Mouse (Mus musculus) ES-Bruce4 (cell line): Measurements from ENCODE around the gene Foxp1. TPM values are rescaled to one million over a fixed set of nuclear protein-coding genes. Genes with fewer than 3 reads are reported as not detected.

ENCODE experiments used
- H3K27ac ChIP-seq: 2 replicates; pipeline ENCODE4 v1.5.1; 2012; ENCODE audit warnings: low read length, inconsistent platforms; ENCODE audit not compliant: insufficient read depth
- H3K27me3 ChIP-seq: 2 replicates; pipeline ENCODE4 v1.6.1; 2012; ENCODE audit warnings: mild to moderate bottlenecking, low read length, inconsistent platforms; ENCODE audit not compliant: control insufficient read depth, poor library complexity, insufficient read depth, severe bottlenecking
- H3K36me3 ChIP-seq: 2 replicates; pipeline ENCODE4 v1.6.1; 2012; ENCODE audit warnings: inconsistent platforms, mild to moderate bottlenecking, low read length, moderate library complexity; ENCODE audit not compliant: control insufficient read depth, poor library complexity, insufficient read depth, severe bottlenecking
- H3K4me1 ChIP-seq: one replicate; pipeline ENCODE4 v1.8.1; 2011; ENCODE audit warnings: low read length; ENCODE audit not compliant: control insufficient read depth, insufficient read depth
- H3K4me3 ChIP-seq: 2 replicates; pipeline ENCODE4 v1.5.1; 2011; ENCODE audit warnings: low read depth, mild to moderate bottlenecking, low read length
- H3K9ac ChIP-seq: 2 replicates; pipeline ENCODE4 v1.6.1; 2012; ENCODE audit warnings: low read depth, mild to moderate bottlenecking, inconsistent platforms; ENCODE audit not compliant: poor library complexity, severe bottlenecking
- H3K9me3 ChIP-seq: replicated peaks from 2 replicates; pipeline ENCODE4 v1.6.1; 2012; ENCODE audit warnings: mild to moderate bottlenecking, low read length, inconsistent platforms; ENCODE audit not compliant: control insufficient read depth, poor library complexity, insufficient read depth, severe bottlenecking
- CTCF ChIP-seq: IDR thresholded peaks from one replicate; pipeline ENCODE4 v1.8.1; 2011; ENCODE audit warnings: low read depth, low read length
- EP300 ChIP-seq: IDR thresholded peaks from 2 replicates; pipeline ENCODE4 v1.6.1; 2011; ENCODE audit warnings: low read depth, low read length; ENCODE audit not compliant: insufficient read depth
- POLR2A ChIP-seq: IDR thresholded peaks from one replicate; pipeline ENCODE4 v1.8.1; 2011; ENCODE audit warnings: low read length; ENCODE audit not compliant: insufficient read depth
- polyA plus RNA-seq: library from polyadenylated mRNA; stranded (reverse); fragments of >200 nt; gene quantifications from 2 replicates; pipeline ENCODE4 v1.2.4, GENCODE M21; 2011; ENCODE audit warnings: low read depth; ENCODE audit not compliant: missing spikeins, insufficient read depth, insufficient read length

Gene Foxp1
- polyA plus RNA-seq, 1 experiment: 33.5 TPM

DNA sequence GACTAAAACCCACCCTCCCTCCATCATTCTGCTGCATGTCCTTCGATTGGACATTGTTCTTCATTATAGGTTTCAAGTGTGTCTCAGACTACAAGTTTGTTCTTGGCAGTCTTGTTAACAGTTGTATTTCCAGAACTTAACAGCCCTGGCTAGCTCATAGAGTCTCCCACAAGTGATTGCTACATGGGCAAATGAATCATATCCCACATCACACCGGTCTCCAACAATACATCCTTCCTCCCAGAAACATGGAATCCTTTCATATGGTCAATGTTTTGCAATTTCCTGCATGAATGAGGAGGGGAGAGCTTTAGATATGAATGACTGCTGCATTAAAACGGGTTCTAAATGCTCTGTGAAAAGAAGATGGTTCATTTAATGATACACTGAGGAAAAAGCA lies 178.7 kb downstream of the Foxp1 start:
- Histone ChIP-seq H3K4me3 (no peak overlapping the region), H3K36me3 (no peaks in the 10 kb centered on the region), H3K27me3 (no peaks in the 10 kb centered on the region), H3K9me3 (no peaks in the 10 kb centered on the region), H3K4me1 (no peaks in the 10 kb centered on the region), H3K9ac (no peak overlapping the region), H3K27ac (no peak overlapping the region)
- no peak for TF ChIP-seq POLR2A
- no peak for TF ChIP-seq EP300
- TF ChIP-seq CTCF: no peak

DNA sequence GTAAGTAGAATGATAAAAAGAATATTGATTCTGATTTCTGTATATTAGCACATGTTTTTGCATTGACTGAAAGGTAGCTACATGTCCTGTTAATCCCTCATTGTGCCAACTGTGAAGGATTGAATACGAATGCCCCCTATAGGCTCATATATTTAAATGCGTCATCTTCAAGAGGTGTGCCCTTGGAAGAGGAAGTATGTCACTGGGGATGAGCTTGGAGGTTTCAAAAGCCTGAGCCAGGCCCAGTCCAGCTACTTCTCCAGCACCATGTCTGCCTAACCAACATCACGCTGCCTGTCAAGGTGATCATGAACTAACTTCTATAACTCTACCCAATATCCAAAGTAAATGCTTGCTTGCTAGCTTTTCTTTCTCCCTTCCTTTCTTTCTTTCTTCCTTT lies 180.1 kb downstream of the Foxp1 start:
- Histone ChIP-seq H3K9ac (no peak overlapping the region), H3K9me3 (no peaks in the 10 kb centered on the region), H3K4me1 (no peaks in the 10 kb centered on the region), H3K27ac (no peak overlapping the region), H3K27me3 (no peaks in the 10 kb centered on the region), H3K36me3 (no peaks in the 10 kb centered on the region), H3K4me3 (no peak overlapping the region)
- TF ChIP-seq POLR2A (no peak), CTCF (no peak), EP300 (no peak)

DNA sequence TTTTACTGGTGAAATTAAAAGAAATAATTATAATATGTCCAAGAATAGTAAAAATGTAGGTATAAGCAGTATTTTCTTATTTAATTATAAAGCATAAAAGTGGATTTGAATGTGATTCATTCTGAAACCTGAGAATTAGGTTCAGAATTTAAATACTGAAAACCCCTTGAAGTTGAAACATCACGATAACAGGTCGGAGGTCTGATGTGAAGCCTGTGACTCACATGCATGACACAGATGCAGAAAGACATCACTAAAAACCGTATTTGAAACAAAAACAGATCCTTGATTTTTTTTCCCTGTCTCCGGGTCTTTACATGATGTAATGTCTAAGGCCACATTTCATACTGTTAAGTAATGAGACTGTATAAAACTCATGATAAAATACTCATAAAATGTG lies 181.6 kb downstream of the Foxp1 start:
- TF ChIP-seq CTCF (no peak), EP300 (no peak), POLR2A (no peak)

DNA sequence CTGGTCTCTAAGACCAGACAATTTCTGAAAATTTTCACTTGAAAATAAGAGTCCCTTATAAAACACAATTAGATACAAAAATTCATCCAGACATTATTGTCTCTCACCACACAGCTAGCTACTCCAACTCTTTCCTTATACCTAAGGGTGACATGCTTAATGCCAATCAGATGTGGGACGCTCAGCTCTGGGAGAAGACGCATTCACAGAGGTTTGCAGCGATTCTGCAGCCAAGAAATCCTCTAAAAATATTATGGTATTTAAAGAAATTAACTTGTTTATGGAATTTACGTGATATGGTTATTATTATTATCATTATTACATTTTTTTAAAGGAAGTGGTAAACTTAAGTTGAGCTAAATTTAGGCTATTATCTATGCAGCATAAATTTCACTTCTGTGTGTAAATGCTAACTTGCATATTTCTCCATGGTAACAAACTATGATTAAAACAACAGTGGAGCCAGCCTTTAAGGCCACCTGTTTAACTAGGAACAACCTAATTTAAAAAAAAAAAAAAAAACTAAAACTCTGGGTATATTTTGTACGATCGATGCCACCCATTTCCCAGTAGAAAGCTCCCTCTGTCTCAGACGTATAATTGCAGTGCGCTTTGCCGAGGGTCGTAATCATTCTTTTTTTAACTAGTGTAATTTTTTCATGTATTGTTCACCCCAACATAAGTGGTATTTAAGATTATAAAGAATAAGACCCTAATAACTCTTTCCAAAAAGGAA lies 182.4 kb downstream of the Foxp1 start:
- H3K36me3 ChIP-seq: no peaks in the 10 kb centered on the region
- H3K27ac ChIP-seq: no peak overlapping the region
- H3K27me3 ChIP-seq: no peaks in the 10 kb centered on the region
- H3K9ac ChIP-seq: no peak overlapping the region
- H3K9me3 ChIP-seq: no peaks in the 10 kb centered on the region
- no peak overlapping the region for H3K4me3 ChIP-seq
- H3K4me1 ChIP-seq: no peaks in the 10 kb centered on the region
- TF ChIP-seq CTCF (no peak), POLR2A (no peak), EP300 (no peak)

More for the DNA sequence above, 181.6 kb downstream of the Foxp1 start:
- Histone ChIP-seq H3K27me3 (no peaks in the 10 kb centered on the region), H3K4me3 (no peak overlapping the region), H3K9me3 (no peaks in the 10 kb centered on the region), H3K9ac (no peak overlapping the region), H3K4me1 (no peaks in the 10 kb centered on the region), H3K36me3 (no peaks in the 10 kb centered on the region), H3K27ac (no peak overlapping the region)

GRCm38 (mm10) chr6:99339343-99339620 lies 183.2 kb downstream of the Foxp1 start:
- TF ChIP-seq POLR2A (no peak), EP300 (no peak), CTCF (no peak)
- H3K9me3 ChIP-seq: no peaks in the 10 kb centered on the region
- no peak overlapping the region for H3K27ac ChIP-seq
- no peak overlapping the region for H3K9ac ChIP-seq
- no peaks in the 10 kb centered on the region for H3K4me1 ChIP-seq
- H3K27me3 ChIP-seq: no peaks in the 10 kb centered on the region
- no peak overlapping the region for H3K4me3 ChIP-seq
- H3K36me3 ChIP-seq: no peaks in the 10 kb centered on the region

GRCm38 (mm10) chr6:99338593-99339342 lies 183.8 kb downstream of the Foxp1 start:
- Histone ChIP-seq H3K4me3 (no peak overlapping the region), H3K27ac (no peak overlapping the region), H3K9me3 (no peaks in the 10 kb centered on the region), H3K36me3 (no peaks in the 10 kb centered on the region), H3K27me3 (no peaks in the 10 kb centered on the region), H3K9ac (no peak overlapping the region), H3K4me1 (no peaks in the 10 kb centered on the region)
- TF ChIP-seq CTCF: no peak
- no peak for TF ChIP-seq POLR2A
- no peak for TF ChIP-seq EP300
